Mouse (Mus musculus) left cerebral cortex, adult 8-10 months (tissue): ENCODE measurements at regions not wholly inside any gene's neighbourhood (a gene's known extent, or its start where the extent isn't known, plus 50 kb on each side); places are given as distances from the start of the nearest gene placed in this dataset.
A peak's percentile ranks its signal among the peaks of the same experiment; 100 is the strongest.

Experiments used
- DNase-seq, 2 experiments: peaks; one replicate each; pipeline ENCODE4 v3.0.0; 2022; ENCODE audit warnings: low spot score in 2 of 2

DNA sequence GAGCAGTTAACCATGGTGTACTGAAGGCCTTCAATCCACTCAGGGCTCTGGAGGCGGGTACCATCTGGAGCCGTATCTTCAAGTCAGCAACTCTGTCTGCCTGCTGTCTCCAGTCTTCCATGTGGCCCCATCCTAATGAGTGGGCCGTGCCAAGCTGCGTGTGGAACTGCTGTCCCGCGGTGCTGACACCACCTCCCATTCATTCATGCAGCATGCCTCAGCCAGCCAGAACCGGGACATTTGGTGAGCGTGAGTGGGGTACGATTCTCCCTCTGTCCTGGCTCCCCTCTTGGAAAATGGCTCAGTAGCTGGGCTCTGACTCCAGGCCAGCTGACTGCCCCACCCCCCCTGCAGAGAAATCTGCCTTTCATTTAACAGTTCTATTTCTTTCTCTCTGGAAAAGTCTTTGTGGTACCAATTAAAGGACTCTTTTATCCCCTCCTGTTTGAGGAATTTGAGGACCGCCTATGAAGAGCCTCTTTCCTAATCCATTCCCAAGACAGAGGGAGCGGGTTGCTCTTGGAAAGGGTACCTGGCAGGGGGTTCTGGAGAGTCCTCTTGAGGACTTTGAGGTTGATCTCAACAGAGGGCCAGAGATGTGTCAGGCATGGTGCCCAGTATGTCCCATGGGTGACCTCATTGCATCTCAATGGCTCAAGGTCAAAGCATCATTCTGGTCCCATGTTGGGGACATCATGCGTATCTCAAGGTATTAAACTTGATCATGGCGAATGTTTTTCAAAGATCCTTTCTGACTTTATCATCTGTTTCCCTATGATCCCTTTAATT lies 55.5 kb upstream of the Brd7 start:
- DNase-seq, result peak; percentile 15 to 79

DNA sequence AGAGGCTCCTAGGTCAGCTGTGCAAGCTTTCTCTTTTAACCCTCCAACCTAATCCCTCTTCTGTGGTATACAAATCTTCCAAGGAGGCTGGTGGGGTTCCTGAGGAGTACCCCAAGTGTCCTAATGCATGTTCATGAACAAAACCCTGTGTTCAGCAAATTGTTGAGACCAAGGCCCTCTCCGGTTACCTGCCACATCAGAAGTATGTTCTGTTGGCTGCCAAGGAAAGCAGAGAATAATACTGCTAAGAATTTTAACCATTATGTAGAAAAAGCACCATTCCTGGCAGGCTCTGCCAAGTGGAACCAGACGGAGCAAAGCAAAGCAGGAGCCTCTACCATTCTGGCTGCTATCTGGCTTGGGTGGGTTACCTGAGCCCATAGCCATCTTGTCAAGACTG lies 61.3 kb upstream of the Brd7 start:
- no peak for DNase-seq

DNA sequence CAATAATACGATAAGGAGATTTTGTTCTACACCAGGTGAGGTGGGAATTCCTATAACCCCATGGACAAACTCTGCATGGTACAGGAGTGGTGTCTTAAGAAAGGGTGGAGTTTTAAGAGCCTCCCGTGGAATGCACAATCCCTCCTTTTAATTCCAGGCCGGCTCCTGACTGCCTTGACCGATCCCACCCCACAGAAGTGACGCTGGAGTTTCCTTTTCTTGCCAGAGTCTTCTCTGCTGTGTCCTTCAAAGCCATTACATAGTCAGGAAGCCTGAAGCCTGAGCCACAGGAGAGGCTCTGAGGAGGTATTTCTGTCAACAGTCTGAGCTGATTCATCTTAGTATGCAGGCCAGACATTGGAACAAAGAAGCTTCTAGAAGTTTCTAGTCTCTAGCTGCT lies 66.6 kb upstream of the Brd7 start:
- DNase-seq, result no peak

DNA sequence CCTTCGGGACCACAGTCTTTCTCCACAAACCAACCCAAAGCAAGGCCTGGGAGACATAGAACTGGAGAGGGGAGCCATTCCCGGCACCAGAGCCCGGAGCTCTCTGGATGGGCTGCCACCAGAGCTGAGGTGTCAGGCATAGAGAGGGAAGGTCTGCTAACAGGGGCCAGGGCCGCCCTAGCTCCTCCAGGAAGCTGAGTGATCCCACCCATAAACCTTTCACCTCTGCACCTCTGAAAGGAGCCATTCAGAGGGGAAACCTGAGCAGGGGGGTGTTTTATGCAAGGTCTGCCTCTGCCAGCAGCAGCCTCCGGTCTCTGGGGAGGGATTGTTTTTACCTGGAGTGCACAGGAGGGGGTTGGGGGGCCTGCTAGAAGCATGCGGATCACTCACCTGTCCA lies 69.4 kb upstream of the Brd7 start:
- DNase-seq, result no peak

DNA sequence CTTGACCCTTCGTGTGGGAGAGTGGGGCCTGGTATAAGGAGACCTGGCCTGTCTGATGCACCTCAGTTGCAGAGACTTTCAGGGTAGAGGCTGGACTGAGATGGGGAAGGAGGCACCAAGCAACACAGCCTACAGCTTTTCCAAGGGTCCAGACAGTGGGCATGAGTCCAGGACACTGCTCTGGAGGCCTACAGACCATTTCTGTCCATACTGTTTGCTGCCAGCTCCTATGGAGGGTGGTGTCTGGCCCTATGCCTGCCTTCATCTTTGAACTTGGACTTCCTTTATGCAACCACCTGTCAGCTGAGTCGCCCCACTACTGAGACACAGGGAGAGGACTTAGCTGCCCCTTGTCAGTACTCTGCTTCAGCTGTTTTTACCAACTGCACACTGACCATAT lies 73.7 kb upstream of the Brd7 start:
- no peak for DNase-seq

DNA sequence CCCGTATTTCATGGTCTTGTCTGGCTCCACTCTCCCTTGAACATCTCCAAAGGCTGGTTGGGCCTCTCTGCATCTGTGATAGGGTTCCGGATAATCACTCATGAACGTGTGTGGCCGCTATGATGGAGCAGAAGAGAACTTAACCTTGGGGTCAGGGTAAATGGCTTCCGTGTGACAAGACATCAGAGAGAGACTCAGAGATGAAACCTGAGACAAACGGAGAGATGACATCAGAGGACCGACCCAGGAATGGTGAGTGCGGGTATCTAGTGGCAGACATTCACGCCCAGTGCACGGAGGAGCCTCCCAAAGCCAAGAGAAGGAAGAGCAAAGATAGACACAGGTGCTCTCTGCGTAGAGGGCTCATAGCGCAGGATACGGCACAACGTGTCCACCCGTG lies 78.2 kb upstream of the Brd7 start:
- DNase-seq, result no peak

DNA sequence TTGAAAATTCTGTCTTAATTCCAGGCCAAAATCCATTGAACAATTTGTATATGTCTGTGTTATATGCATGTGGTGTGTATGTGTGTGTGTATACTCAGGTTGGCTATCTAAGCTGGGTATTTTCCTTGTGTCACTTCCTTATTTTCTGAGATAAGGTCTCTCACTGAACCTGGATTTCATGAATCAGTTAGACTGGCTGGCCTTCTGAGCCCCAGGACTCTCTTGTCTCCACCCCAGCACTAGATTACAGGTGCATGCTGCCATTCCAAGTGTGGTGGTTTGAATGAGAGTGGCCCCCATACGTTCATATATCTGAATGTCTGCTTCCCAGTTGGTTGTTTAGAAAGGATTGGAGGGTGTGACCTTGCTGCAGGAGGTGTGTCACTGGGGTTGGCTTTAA lies 77.8 kb upstream of the Nkd1 start:
- no peak for DNase-seq

DNA sequence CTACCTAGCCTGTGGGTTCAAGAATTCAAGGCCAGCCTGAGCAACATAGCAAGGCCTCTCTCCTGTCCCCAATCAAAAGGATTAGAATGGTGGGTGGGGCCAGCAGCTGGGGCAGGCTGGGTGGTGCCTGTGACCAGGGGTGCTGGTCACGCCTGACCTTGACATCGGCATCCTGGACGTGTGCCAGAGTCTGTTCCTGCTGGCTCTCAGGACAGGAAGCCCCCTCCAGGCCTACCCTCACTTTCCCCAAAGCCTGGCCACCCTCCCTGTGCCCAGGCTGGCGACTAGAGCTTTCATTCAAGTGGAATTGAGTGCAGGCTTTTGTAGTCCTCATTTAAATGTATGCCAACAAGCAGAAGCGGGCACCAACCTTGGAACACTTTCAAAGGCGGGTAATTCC lies 73.7 kb upstream of the Nkd1 start:
- DNase-seq, result peak in 1 of 2 experiments; percentile 24

DNA sequence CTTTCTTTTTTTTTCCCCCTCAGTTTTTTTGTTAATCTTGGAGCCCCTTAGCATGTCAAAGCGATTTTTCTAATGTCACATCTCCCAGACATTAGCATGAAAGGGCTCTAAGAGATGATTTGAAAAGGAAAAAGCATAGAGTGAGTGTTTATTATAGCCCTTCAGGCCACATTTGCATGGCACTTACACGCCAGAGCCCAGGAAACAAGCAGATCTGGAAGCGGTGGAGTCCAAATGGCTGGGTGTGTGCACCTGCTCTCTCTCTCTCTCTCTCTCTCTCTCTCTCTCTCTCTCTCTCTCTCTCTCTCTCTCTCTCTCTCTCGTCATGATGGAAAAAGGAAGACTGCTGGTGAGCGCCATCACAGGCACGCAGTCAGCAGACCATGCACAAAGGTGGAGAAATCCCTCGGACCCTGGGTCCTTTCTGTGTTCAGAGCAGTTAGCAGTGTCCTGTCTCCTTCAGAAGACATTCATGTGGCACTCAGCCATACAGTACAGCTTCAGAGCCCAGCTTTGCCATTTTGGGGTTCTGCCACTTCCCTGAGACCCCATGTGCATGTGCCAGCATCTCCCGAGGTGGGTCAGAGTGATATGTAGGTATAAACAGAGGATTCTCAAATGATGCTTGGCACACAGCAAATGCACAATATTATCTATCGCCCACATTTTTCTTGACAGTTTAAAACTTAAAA lies 73.2 kb upstream of the Nkd1 start:
- no peak for DNase-seq

DNA sequence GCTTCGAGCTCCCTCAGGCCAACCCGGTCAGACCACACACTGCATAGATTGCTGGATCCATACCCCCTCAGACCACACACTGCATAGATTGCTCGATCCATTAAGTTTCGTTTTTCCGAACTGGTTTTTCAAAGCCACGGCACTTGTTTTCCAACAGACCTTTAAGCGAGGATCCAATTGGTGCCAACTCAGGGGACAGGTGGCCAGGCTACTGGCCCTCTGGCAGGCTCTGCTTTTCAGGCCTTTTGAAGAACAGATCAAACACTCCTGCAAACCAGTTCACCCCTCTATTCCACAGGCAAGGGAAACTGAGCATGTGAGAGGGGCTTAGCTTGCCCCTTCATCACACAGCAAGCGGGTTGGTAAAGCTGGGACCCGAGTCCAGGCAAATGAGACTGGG lies 72.2 kb upstream of the Nkd1 start:
- no peak for DNase-seq

DNA sequence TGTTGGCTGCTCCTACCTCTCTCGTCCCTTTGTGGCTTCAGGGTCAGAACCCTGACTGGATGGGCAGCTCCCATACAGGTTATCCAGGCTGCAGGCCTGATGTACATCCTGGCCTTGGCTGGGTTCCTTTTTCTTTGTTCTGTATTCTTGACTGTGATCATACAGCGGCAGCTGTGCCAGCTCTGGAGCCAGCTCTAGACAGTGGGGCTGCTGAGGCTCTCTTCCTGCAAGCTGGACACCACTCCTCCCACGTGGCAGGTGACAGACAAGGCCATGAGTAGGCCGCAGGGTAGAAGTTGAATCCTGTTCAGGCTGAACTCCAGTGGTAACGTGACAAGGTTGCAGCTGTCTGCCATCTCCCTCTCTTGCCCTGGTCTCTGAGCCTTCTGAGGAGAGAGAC lies 71.6 kb upstream of the Nkd1 start:
- DNase-seq, result no peak

DNA sequence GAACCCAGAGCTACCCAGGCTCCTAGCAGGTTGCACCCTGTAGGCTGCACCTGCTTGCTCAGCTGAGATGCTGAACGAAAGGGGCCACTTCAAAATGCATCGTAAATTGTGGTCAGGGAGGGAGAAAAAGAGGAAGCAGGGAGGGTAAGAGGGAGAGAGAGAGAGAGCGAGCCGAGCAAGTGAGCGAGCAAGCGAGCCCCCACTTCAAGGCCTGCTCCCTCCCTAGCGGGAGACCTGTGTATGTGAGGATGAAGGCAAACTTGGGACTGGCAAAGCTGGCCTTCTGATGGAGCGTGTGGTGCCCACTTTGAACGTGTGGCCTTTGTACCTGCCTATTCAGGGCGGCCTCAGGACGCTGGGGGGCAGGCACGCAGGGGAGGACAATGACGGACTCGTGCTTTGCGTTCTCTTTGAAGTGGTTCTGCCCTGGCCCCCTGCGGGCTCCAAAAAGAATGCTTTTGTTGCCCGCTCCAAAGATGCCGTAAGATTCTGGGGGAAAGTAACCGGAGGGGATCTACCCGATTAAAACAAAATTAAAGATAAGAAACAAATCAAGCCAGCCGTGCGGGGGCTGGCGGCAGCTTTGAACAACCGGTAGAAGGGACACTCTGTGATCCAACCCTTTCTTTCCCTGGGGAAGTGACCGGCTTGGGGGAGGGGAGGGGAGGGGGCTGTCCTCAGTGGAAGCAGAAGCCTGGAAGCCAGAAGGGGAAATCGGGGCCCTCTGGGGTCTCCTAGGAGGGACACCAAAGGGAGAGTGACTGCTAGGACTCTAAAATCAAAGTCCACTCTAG lies 70.1 kb upstream of the Nkd1 start:
- DNase-seq, result no peak

DNA sequence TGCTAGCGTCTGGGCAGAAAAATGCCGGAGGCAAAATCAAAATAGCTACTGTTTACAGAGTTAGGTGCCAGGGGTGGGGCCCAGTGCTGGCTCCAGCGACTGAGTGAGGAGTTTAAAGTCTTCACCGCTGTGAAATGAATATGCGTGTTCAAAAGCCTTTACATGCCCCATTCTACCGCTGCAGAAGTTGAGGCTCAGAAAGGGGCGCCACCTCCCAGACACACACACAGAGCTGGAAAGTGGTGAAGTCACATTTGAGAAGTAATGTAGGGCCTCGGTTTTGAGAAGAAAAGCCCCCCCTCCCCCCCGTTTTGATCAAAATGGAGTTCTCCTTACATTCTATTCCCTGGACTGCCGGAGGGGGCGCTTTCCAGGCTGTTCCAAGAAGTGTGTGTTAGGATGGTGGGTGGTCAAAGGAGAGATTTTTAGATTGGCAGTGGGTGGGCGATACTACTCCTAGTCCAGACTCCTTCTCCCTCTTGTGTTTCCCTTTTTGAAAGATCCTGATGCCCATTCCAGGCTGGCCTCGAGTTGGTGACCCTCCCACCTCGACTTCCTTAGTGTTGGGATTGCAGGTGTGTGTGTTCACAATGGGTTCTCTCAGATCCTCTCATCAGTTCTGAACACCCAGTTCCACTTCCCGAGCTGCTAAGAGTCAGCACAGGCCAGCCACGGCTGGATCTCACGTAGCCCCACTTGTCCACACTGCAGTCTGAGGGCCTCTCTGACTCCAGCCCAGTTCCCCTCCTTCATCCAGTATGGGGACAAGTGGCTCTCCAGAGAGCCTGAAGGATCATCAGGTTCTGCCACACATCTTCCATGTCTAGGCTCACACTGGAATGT lies 69.3 kb upstream of the Nkd1 start:
- DNase-seq, result no peak

DNA sequence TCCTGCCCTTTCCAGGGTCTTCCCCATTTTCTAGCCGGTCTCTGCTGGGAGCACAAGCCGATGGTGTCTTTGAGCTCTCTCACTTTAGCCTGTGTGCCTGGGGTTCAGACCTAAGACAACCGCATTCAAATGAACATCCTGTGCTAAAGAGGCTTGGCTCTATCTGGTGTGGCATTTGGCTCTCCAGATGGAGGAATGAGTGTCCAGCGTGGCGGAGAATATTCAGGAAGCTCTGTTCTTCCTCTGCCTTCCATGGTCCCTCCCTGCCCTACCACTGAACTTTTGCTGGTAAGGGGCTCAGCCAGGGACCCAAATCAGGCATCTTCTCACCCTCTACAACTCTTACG lies 68.7 kb upstream of the Nkd1 start:
- DNase-seq, result no peak

DNA sequence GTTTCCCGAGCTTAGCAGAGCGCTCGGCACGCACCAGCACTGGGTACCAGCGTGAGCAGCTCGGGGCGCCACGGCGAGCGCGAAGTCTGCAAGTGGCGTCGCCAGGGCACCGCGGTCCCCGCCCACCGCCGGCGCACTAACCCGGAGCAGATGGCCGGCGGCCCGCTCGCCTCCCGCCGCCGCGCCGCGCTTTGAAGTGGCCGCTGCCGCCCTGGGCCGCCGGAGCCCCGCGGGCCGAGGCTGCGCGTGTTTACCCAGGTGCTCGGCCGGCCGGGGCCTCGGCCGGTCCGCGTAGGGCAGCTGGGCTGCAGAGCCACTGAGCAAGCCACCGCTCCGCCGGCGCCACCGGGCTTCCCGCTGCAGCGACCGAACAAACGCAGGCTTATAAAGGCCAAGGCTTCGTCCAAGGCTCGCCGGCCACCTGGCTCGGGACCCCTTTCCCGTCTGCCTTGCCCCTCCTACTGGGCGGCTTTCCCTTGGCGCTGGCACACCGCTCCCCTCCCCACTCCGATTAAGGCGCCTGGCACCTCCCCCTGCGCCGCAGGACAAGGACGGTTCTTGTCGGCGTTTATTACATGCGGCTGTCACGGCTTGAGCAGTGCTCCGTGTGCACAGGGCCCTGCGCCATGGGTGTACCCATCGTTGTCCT lies 67.0 kb upstream of the Nkd1 start:
- peak; percentile 28 to 36 for DNase-seq

DNA sequence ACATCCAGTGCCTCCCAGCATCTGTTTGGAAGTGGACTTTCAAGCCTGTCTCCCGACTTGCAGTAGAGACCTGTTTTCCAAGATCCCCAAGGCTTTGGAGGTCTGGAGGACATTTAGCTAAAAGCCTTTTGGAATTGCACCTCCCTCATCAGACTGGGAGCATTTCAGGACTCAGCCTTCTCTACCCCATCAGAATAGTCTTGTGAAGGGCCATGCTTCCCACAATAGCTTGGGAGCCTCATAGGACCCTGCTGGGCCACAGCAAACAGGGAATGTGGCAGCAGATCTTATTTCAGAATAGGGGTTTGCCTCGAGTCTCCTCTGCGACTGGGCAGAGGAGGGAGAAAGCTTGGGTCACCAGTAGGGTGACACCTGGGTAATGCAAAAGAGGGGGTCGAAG lies 66.2 kb upstream of the Nkd1 start:
- DNase-seq, result no peak

DNA sequence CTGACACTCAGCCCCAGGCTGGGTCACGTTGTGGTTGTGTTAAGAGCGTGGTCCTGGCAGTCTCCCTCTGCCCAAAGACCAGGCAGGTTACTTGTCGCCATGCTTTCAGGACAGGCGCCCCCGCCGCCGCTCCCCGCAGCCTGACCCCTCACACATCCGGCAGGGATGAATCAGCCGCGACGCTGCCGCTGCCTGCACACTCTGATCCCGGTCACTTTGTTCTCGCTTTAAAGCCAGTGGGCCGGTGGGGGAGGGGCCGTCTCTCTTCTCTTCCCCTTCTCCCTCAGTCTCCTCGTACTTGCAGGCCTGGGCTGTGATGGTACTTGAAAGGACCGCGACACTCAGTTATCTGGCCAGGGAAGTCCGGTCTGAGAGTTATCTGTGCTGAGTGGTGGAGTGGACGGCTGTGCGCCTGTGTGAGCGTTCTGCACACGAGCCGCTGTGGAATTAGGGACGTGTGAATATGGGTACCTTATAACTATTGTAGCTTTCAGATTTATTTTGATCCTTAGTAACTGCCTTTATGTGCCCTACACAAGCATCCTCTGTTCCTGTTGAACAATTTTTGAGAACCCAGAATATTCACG lies 65.6 kb upstream of the Nkd1 start:
- no peak for DNase-seq

DNA sequence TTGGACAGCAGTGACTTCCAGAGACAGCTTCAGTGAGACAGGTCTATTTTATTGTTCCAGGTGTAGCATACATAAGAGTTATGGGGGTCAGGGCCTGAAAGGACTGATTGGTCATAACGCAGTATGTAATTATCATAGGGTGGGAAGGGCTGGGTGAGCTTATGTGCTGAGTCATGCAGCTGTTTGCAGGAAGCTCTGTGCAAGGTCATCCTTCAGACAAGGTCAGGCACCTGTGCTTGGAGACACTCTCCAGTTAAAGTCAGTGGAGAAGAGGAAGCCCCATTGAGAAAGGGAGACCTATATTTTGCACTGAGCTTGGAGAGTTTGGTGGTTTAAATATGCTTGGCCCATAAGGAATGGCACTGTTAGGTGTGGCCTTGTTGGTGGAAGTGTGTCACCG lies 62.0 kb upstream of the Nkd1 start:
- no peak for DNase-seq

DNA sequence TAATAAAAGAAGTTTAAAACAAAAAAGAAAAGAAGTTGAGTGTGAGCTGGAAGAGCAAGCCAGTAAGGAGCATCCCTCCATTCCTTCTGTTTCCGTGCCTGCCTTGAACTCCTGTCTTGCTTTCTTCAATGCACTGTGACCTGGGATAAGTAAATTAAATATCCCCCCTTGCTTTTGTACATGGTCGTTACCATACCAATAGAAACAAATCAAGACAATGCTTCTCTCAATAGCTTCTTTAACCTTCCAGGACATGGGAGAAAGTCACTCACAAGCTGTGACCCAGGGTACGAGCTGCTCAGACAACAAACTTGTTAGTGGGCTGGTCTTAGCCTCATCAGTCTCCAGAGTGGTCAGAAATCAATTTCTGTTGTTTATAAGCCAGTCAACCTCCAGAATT lies 53.4 kb upstream of the Nkd1 start:
- no peak for DNase-seq

DNA sequence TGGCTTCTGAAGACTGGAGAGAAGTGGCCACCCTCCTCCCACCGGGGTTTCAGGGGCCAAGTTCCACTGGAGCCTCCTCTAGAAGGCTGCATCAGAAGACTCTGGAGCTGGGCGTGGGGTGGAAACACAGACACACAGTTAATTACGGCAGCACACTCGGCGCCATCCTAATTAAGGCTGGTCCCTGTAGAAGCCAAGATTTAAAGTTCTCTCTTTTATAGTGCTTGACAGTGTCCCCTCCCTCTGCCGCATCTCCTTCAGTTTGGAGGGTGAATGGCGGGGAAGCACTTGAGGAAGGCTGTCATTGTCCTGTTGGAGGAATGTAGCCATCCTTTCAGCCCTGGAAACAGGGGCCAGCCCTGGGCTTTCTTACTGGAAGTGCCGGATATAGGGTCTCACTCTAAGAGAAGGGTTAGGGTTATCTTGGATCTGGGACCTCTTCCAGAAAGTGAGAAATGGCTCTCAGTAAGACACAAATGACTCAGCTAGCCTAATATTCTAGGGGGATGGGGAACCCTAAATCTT lies 50.2 kb upstream of the Nkd1 start:
- DNase-seq, result no peak
